Mouse (Mus musculus) heart, postnatal 0 days (tissue): ENCODE data around the gene Spg21. TPM values are rescaled to one million over a fixed set of nuclear protein-coding genes. Genes with fewer than 3 reads are reported as not detected.

Source experiments
- ATAC-seq: fragments of 200-750 bp; cut with Nextera tagmentation; 2 replicates; pipeline ENCODE4 v1.8.0; 2017; ENCODE audit warnings: low read depth, moderate number of reproducible peaks, moderate library complexity; ENCODE audit not compliant: insufficient read depth
- DNase-seq: peaks from one replicate; pipeline ENCODE4 v3.0.0-alpha.2; 2016; ENCODE audit warnings: low spot score
- H3K27ac ChIP-seq: fragments of 300-500 bp; sonication (generic); 2 replicates; pipeline ENCODE4 v1.5.1; 2014; ENCODE audit warnings: low read depth, mild to moderate bottlenecking
- H3K27me3 ChIP-seq: fragments of 300-500 bp; sonication (generic); 2 replicates; pipeline ENCODE4 v1.6.1; 2014; ENCODE audit warnings: low read length, mixed read lengths; ENCODE audit not compliant: control insufficient read depth, insufficient read depth
- H3K36me3 ChIP-seq: fragments of 300-500 bp; sonication (generic); replicated peaks from 2 replicates; pipeline ENCODE4 v1.6.1; 2014; ENCODE audit warnings: low read length, mixed read lengths; ENCODE audit not compliant: control insufficient read depth, insufficient read depth
- H3K4me1 ChIP-seq: fragments of 300-500 bp; sonication (generic); 2 replicates; pipeline ENCODE4 v1.6.1; 2014; ENCODE audit warnings: antibody characterized with exemption; ENCODE audit not compliant: control insufficient read depth, insufficient read depth
- H3K4me2 ChIP-seq: fragments of 300-500 bp; sonication (generic); 2 replicates; pipeline ENCODE4 v1.6.1; 2014; ENCODE audit warnings: low read depth, mild to moderate bottlenecking, low read length, moderate library complexity
- H3K4me3 ChIP-seq: fragments of 300-500 bp; sonication (generic); 2 replicates; pipeline ENCODE4 v1.5.1; 2014; ENCODE audit warnings: low read depth, low read length
- H3K9ac ChIP-seq: fragments of 300-500 bp; sonication (generic); replicated peaks from 2 replicates; pipeline ENCODE4 v1.6.1; 2014; ENCODE audit warnings: low read depth, low read length, mixed read lengths
- H3K9me3 ChIP-seq: fragments of 300-500 bp; sonication (generic); replicated peaks from 2 replicates; pipeline ENCODE4 v1.6.1; 2016; ENCODE audit warnings: low read length; ENCODE audit not compliant: control insufficient read depth
- CTCF ChIP-seq: IDR thresholded peaks from 2 replicates; pipeline ENCODE4 v1.5.1; 2016; ENCODE audit warnings: antibody characterized with exemption, control low read depth, low read depth
- EP300 ChIP-seq: IDR thresholded peaks from 2 replicates; pipeline ENCODE4 v1.6.1; 2016; ENCODE audit warnings: antibody characterized with exemption, low read depth
- WGBS: fragments of 180-500 bp; shearing (Covaris S2); extraction: QIAGEN DNeasy Blood & Tissue Kit; methylation state at CpG from one replicate; pipeline ENCODE4 v1.1.7; 2014; 5-methylcytosine and 5-hydroxymethylcytosine counted together
- polyA plus RNA-seq: library from polyadenylated mRNA; unstranded; fragments of >200 nt; fragmentation: Nextera tagmentation; extraction: Ambion mirVana; gene quantifications from 2 replicates; pipeline ENCODE4 v1.2.1, GENCODE M21; 2015
- total RNA-seq: library from RNA; depleted of rRNA; stranded (reverse); fragments of >200 nt; gene quantifications from 2 replicates; pipeline ENCODE4 v1.2.3, GENCODE M21; 2014; ENCODE audit warnings: low replicate concordance

Spg21 gene
- total and polyA plus RNA-seq, 2 experiments from 2014 or later = 41.3 to 52.4 TPM

DNA sequence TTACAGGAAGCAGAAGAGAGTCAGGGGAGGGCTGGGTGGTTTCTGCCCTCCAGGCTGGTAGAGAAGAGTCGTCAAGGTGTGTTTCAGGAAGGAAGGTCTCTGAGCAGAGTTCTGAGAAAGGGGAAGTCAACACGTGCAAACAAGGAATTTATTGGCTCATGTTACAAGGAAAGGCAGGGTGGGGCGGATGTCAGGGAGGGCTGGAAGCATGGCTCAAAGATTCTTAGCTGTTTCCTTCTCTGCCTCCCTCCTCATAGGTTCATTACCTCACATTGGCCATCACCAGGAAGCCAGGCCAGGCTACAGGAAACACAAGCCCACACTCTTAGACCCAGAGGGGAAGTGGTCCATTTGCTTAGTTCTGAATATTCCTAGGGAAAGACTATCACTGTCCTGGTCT, 36.4 kb upstream of the Spg21 start:
- 12% methylated on average over 3 of the region's 3 CpGs for WGBS
- ATAC-seq (no peak), DNase-seq (no peak)
- Histone ChIP-seq H3K9me3 (no peaks in the 10 kb centered on the region), H3K36me3 (no peaks in the 10 kb centered on the region), H3K9ac (no peak overlapping the region), H3K4me3 (no peak overlapping the region), H3K4me1 (no peaks in the 10 kb centered on the region), H3K27me3 (no peaks in the 10 kb centered on the region), H3K4me2 (no peak overlapping the region), H3K27ac (no peak overlapping the region)
- TF ChIP-seq EP300 = no peak
- no peak for TF ChIP-seq CTCF

DNA sequence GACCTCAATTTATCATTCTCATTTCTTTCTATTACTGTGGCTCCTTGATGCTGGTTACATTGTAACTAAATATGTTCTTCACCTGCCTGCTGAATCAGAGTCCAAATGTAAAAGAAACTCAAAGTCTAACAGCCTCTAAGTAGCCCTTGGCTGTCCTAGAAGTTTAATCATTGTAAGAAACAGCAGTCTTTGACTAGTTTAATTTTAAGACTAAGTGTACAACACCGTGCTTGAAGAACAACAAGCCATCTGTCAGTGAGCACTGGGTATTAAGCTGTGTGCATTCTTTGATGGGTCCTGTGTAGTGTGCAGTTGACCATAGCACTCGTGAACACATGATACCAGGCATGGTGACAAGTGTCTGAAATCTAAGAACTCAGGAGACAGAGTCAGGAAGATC, 33.2 kb upstream of the Spg21 start:
- ATAC-seq = no peak
- Histone ChIP-seq H3K4me2 (no peak overlapping the region), H3K9me3 (no peaks in the 10 kb centered on the region), H3K27me3 (no peaks in the 10 kb centered on the region), H3K9ac (no peak overlapping the region), H3K36me3 (no peaks in the 10 kb centered on the region), H3K4me3 (no peak overlapping the region), H3K4me1 (no peaks in the 10 kb centered on the region), H3K27ac (no peak overlapping the region)
- no peak for DNase-seq
- no peak for TF ChIP-seq EP300
- WGBS = 69% methylated on average over 2 of the region's 2 CpGs

DNA sequence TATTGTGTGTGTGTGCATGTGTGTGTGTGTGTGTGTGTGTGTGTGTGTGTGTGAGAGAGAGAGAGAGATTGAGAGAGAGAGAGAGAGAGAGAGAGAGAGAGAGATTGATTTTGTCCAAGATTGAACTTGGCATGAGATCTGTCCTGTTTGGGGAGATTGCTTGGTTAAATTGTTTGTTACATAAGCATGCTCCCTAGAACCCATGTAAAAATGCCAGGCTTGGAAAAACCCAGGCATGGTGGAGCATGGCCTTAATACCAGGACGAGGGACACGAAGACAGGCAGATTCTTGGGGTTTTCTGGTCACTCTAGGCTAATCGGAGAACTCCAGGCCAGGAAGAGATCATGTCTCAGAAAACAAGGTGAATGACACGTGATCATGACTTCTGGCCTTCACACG, 32.7 kb upstream of the Spg21 start:
- Histone ChIP-seq H3K9ac (no peak overlapping the region), H3K36me3 (no peaks in the 10 kb centered on the region), H3K4me2 (no peak overlapping the region), H3K9me3 (no peaks in the 10 kb centered on the region), H3K27me3 (no peaks in the 10 kb centered on the region), H3K27ac (no peak overlapping the region), H3K4me1 (no peaks in the 10 kb centered on the region), H3K4me3 (no peak overlapping the region)
- no peak for ATAC-seq
- no peak for DNase-seq
- TF ChIP-seq CTCF (no peak), EP300 (no peak)
- 82% methylated on average over 5 of the region's 5 CpGs for WGBS

DNA sequence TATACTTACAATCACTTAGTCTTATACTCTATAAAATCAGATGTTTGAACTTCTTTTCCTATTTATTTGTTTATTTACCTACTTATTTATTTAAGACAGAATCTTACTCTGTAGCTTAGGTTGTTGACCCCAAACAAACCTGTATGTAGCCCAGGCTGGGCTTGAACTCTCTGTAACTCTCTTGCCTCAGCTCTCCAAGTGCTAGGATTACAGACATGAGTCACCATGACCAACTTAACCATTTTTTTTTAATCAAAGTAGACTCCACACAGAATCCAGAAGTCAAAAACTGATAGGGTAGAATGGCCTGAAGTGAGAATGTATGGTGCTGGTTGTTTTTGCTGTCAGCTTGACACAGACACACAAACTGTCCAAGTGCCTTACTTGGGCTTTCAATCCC, 30.3 kb upstream of the Spg21 start:
- Histone ChIP-seq H3K9me3 (no peaks in the 10 kb centered on the region), H3K27ac (no peak overlapping the region), H3K4me2 (no peak overlapping the region), H3K27me3 (no peaks in the 10 kb centered on the region), H3K4me1 (no peaks in the 10 kb centered on the region), H3K4me3 (no peak overlapping the region), H3K36me3 (no peaks in the 10 kb centered on the region), H3K9ac (no peak overlapping the region)
- no peak for ATAC-seq
- no peak for DNase-seq
- no peak for TF ChIP-seq CTCF
- no peak for TF ChIP-seq EP300

DNA sequence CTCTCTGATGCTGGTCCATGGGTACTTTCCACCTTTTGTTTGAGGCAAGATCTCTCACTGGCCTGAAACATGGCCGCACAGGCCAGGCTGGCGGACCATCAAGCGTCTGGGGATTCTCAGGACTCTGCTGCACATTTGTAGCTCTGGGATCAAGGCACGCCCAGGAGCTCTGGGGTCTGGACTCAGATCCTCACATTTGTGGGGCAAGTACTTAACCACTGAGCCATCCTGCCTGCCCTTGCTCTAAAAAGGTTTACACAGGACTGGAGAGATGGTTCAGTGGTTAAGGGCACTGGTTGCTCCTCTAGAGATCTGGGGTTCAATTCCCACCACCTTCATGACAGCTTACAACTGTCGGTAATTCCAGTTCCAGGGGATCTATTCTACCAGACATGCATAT, 29.8 kb upstream of the Spg21 start:
- ATAC-seq = no peak
- no peak overlapping the region for H3K4me2 ChIP-seq
- DNase-seq = no peak
- TF ChIP-seq CTCF = no peak
- no peak for TF ChIP-seq EP300
- H3K27me3 ChIP-seq = no peaks in the 10 kb centered on the region
- no peak overlapping the region for H3K27ac ChIP-seq
- 84% methylated on average over 5 of the region's 5 CpGs for WGBS
- H3K4me1 ChIP-seq = no peaks in the 10 kb centered on the region
- H3K9ac ChIP-seq = no peak overlapping the region
- H3K9me3 ChIP-seq = no peaks in the 10 kb centered on the region
- no peaks in the 10 kb centered on the region for H3K36me3 ChIP-seq
- H3K4me3 ChIP-seq = no peak overlapping the region

DNA sequence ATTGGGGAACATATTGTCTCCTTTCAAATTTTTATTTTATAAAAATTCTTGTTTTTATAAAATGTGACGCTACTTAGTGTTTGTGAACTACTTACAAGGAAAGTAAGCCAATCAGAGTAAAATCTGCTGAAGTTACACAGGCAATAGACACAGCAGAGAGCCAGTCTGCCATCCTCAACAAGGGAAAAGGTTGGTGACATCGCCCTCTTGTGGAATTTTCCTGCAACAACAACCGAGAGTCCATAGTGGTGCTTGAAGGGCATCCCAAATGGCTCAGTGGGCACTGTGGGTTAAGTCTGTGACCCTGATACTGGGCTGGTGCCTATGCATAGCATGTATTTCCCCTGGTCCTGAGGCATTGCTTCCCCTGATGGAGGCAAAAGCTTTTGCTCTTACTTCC, 28.5 kb upstream of the Spg21 start:
- TF ChIP-seq CTCF (peak; percentile 90), EP300 (no peak)

More for the DNA sequence above, 28.5 kb upstream of the Spg21 start:
- Histone ChIP-seq H3K36me3 (no peaks in the 10 kb centered on the region), H3K9me3 (no peaks in the 10 kb centered on the region), H3K4me1 (no peaks in the 10 kb centered on the region), H3K9ac (no peak overlapping the region), H3K4me2 (no peak overlapping the region), H3K4me3 (no peak overlapping the region), H3K27me3 (no peaks in the 10 kb centered on the region), H3K27ac (no peak overlapping the region)
- WGBS = 0% methylated on average over 3 of the region's 3 CpGs
- ATAC-seq (peak; percentile 50; the same call in 1 of the 2 replicates), DNase-seq (peak; percentile 63)
